Mouse (Mus musculus) cerebellum, postnatal 36 days (tissue): ENCODE data around the gene Ahr.
A peak's percentile ranks its signal among the peaks of the same experiment; 100 is the strongest.

Experiments used
- DNase-seq, 2 experiments: peaks; one replicate each; pipeline ENCODE4 v3.0.0; 2021 to 2022; ENCODE audit warnings: mixed read lengths in 2 of 2

Gene Ahr

DNA sequence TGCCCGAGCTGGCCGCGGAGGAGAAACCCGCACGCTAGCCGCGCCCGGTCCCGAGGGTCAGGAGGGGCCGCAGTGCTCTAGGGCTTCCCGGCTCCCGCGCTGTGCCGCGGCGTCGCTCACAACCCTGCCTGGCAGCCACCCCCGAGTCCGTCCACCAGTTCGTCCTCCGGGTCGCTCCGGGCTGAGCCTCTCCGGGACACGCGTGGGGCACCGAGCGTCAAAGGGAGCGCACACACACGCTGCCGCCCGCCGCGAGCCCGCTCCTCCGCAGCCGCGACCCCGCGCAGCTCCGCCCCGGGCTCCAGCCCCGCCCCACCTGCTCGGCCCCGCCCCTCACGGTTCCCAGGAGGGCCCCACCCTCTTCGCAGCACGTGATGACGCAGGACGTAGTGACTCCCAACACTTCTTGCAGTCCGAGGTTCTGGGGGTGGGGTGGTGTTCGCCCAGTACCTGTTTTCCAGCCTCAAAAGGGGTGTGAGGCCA, at the start of gene Ahr:
Gene Ahr (minus strand): TSS at position 285 of the 483 bp plus-strand sequence.
- DNase-seq: peak; percentile 77 to 89

DNA sequence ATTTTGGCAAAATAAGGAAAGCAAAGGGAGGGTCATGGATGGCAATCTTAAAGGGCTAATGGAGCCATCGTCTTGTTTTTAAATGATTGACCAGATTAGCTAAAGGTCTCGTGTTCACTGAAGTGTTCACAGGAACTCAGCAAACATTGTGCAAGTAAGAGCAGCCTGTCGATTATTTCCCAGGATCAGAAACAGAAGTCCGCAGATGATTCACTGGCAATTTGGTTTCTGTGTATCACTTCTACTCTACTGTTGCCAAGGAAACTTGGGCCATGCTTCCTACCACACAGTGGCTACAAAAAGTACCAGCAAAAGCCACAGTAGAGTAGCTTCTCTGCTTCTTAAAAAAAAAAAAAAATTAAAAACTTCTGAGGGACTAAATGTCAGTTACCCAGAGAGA, 44.0 kb upstream of the Ahr start:
- no peak for DNase-seq

DNA sequence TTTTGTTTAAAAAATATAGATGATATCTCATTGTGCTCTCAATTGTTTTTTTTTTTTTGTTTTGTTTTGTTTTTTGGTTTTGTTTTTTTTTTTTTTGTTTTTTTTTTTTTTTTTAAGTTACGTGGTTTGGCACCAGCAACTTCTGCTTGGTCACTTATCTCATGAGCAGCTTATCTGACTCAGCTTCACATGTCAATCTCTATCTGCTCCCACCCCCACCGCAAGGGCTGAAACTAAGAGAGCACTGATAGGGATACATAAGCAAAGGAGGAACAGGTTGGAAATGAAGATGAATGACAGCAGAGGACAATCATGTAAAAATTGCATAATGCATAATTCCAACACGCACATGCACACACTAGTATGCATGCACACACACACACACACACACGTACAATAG, 41.3 kb upstream of the Ahr start:
- no peak for DNase-seq

DNA sequence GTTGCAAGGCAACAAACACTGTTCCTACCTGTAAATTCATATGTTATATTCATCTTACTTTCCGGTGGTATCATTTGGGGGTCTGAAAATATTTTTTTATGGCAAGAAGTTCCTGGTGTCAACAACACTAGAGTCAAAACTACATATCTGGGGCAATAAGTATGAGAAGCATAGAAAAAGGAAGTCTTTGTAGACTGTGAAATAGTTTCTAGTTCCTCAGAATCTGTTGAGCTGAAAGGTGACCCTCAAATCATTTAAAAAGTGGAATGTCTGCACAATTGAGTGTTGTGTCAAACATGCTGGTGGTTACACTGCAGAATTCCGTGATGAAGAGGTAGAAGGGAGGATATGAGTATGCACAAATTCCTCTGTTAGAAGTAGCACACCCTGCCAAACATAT, 38.9 kb upstream of the Ahr start:
- no peak for DNase-seq

DNA sequence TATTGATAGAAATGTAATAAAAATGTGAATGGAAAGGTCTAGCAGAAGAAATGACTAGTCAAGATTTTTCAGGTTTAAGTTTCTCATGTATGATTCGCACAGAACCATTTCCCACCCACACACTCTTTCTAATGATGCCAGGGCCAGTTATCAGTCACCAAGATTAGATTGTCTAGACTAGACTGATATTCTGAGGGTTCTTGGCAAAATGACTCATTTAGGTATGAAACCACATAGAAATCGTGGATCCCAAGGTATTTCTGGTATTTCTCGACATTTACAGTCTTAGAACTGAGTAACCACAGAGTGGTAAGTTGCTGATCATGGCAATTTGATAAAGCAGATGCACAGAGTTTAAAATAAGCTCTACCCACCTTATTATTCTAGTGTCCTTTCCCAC, 28.0 kb upstream of the Ahr start:
- no peak for DNase-seq

DNA sequence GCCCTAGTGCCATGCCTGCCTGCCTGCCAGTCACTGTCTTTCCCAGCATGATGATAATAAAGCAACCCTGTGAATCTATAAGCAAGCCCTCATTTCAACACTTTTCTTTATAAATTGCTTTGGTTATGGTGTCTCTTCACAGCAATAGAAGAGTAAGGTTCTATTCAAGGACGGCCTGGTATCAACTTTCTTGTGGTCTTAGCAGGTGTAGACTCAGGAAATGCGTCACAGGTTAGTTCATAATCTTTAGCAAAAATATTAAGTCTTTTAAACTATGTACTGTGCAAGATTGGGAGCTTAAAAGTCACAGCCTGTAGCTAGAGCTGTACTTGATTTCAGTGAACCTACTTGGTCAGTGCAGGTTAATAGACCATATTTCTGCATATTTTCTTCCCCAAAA, 24.0 kb upstream of the Ahr start:
- DNase-seq: no peak

DNA sequence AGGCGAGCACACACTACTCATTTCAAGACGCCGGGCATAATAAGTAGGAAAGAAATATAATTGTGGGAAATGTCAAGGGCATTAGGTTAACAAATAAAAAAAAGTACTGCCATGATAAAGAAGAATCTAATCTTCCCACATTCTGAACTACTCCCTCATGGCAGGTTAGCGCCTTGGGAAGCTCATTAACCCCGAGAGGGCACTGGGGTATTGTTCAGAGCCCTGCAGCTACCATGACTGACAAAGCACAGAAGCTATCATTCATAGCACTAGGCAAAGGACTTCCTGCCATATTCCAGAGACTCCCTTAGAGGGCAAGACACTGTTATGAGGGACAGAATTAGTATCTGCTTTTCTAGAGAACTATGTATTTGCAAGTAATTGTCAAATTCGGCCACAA, 21.1 kb upstream of the Ahr start:
- DNase-seq: no peak

DNA sequence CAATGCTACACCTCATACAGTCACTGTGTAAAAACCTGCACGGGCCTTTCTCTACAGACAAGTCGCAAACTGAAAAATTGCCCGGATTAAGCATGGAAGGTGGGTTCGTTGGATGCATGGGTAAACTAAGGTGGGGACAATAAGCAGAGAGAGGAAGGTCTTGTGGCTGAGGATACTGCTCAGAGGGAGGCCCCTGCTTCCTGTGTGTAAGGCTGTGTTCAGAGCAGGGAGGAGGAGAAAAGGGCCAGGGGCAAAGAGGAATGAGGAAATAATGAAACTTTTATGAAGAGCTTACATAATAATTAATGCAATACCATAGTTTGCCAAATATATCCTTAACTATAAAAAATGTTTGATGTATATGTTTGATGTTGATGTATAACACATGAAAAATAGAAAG, 19.5 kb upstream of the Ahr start:
- no peak for DNase-seq

DNA sequence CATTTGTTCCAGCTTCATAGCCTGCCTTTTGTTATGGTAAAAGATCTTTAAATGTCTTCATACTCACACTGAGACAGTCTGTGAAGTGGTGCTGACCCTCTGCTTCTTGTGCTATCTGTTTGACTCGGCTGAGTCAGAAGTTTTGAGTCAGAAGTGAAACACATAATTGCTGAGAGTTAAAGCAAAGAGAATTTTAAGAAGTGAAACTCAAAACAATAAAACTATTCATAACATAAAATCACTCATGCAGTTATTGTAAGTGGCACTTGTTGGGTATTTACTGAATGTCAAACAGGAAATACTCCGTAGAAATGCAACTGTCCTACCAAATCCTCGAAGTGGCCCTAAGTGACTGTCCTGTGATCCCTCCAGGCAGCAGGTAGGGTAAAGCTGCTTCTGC, 18.3 kb upstream of the Ahr start:
- no peak for DNase-seq

DNA sequence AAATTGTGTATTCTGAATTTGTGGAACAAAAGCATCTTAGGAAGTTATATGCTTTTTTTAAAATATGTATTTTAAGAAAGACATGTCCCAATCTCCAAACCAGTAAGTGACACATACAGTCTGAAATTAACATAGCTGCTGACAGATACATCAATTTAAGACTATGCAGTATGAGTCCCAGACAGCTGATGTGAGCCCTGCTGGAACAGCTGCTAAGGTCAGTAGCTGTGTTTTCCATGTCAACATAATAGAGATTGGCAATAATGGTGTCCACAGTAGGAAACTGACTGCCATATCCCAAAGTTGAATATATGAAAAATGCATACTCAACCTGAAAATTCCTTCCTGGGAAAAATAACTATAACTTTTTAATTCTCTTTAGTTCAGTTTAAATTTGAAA, 15.5 kb upstream of the Ahr start:
- DNase-seq: no peak

DNA sequence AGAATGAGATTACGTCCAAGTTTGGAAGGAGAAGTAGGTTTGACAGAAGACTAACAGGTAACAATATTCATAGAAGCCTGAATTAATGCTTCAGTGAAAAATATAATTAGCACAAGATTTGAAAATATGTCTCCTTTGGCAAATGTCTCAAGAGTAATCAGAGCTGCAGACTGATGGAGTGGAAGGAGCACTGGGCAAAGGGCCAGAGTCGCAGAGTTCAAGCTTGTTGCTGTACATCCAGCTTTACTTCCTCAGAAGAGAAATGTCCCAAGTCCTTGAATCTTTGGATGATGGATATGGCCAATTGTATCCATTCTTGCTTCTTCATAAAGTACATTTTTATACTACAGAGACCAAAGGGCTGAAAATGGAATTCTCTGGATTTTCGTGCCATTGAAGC, 8.0 kb upstream of the Ahr start:
- DNase-seq: peak in 1 of 2 experiments; percentile 4

DNA sequence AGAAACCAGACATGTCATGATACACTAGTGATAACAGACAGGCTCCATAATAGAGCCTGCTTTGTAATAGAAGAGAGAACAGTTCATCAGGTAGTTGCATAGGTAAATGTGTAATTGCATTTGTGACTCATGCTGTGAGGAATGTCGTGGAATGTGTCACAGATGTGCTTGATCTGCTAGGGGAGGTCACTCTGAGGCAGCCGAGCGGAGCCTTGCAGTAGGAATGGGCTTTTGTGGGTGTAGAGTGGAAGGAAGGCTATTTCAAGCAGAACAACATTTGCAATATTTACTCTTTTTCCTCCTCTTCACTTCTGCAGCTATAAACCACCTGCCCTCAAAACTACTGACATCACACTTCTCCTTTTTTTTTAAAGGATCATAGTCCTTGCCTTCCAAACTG, 4.0 kb upstream of the Ahr start:
- no peak for DNase-seq

DNA sequence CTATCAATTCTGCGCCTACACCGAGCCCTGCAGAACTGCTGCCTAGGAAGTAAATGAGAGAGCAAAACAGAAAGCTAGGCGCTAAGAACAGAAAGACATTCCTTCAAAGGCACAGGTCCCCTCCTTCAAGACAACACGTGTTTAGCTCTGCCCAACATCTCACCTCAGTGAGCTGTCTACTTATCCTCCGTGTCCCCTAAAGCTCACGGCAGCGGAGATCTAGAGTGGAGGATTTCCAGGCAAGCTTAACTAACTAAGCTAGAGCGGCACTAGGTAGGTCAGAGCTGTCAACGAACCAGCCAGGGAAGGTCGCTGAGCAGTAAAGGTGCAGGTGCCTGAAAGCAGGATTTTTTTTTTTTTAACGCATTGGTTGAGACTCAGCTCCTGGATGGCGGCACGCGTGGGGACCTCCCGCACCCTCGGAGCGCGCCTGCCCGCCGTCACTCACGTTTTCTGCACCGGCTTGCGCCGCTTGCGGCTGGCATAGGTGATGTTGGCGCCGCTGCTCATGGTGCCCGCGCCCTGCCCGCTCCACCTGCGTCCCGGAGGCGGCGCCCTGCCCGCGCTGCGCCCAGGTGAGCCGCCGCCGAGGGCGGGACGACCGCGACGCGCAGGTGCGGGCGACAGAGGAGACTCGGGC, 604 bp downstream of the Ahr start:
- peak; percentile 53 to 60 for DNase-seq

DNA sequence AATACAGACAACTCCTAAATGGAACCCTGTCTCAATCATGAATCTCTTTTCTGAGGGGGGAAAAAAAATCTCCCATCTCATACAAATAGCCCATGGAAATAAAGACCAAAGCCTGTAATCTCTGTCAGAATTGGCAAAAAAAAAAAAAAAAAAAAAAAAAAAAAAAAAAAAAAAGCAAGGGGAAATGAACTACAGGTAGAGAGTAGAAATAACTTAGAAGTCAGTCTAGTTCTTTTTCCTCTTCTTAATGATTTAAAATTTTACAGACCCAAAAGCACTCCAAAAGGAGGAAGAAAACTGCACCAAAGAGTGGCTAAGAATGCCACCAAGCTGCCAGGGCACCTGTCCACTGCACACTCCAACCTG, 1.1 kb downstream of the Ahr start:
- no peak for DNase-seq

DNA sequence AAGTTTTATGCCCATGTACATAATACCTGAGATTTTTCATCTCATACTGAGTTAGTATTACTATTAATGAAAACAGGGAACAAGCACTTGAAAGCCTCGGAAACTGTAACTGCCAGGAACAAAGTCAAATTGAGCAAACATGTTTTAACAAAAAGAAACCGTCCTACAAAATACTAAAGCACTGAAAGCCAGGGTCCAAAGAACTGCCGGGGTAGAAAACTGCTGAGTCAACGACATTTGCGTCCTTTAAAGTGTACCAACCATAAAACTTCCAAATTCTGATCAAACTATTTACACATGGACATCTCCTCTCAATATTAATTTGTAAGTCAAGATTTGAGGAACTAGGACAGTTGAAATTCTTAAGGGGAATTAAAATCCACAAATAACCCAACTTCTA, 1.7 kb downstream of the Ahr start:
- DNase-seq: no peak

DNA sequence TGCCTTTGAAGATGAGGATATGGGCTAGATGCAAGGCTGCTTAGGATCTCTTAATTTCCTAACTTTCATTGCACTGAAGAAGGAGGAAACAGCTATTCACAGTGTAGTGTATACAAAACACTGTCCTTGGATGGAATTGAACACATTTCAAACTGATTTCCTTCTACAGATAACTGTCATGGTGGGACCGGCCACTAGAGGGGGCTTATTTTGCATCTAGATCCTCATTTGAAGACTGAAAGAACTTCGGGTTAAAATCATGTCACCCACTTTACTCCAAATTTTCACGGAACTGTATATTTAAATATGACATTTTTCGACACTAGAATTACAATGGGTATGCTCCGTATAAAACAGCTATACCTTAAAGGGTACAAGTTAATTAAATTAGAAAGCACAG, 2.7 kb downstream of the Ahr start:
- DNase-seq: peak; percentile 64 to 69

DNA sequence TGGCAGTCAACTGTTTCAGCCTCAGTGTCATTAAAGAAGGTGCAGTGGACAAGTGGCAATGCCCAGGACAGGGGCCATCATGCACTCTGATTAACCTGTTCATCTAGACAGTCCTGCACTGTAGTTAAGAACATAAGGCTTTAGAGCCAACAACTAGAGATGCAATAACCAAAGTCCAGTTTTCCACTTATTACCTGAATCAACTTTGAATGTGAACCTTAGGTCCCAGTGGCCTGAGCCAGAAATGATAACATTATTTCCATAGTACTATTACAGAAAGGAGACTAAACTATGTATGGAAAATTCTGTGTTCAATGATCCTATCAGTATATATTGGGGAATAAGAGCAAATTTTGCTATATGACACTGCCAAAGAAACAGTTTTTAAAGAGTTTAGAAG, 4.3 kb downstream of the Ahr start:
- no peak for DNase-seq

DNA sequence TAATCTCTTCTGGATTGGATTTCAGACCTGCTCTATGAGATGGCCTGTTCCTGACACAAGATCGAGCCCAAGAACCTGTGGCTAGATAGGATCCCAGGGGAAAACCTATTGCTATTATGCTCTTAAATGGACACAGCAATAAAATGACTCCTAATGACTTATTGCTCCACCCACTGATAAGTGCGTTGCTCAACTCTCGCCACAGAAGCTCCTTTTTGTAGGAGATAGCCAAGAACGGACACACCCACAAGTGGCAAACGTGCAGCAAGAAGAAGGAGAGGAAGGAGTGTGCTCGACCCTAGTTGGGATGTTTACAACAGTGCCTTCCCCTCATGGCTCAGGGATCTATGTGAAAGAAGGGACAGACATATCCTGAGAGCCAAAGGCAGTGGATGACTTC, 7.4 kb downstream of the Ahr start:
- DNase-seq: no peak

DNA sequence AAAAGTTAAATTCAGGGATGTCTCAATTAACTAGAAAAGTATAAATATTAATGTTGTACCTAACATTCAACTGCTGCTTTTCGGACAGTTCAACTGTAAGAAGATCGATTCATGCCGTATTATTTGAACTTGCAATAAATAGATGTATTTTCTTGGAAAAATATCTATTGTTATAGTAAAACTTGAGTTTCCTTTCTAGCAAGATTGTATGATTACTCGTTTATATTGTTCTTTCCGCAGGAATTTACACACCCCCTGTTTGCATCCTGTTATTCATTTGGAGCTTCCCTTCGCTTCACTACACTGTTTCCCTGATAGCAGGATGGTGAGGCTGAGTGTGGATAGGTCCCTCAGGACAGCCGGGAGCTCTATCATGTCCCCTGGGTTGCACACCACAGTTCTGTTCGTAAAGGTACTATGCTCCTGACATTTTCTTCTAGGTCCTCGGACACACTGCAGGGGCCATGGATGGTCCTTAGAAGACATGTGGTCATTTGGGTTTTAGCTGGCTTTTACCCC, 12.2 kb downstream of the Ahr start:
- no peak for DNase-seq

DNA sequence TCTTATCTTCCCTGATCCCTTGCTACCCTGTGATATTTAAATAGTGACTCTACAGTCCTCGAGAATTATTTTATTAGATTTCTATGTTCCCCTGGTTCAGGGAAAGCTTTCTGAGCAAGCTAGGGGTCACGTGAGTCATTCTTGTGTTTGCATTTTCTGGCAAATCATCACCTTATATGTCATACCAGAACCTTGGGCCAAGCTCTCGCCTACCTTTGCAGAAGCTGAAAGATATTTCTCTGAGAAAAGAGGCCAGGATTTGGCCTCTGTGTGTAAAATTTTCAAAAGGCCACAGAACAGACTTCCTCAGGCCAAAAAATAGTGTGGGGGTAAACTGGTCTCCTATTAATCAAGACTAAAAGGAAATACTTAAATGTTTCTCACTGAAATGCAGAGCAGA, 19.2 kb downstream of the Ahr start:
- no peak for DNase-seq

DNA sequence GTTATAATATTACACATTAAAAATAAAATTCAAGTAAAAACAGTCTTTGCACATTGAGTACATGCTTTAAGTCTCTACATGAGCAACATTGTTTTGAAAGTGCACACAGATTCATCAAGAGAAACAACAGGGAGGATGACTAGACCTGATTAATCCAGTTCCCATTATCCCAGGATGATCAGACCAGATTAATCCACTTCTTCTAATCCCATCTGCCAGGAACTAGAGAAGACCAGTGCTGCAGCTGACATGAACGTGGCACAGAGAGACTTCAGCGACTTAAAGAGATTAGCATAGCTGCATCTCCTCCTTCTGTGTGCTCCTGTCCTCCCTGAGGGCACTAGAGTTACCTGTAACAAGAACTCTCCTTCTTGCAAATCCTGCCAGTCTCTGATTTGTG, 20.2 kb downstream of the Ahr start:
- no peak for DNase-seq

DNA sequence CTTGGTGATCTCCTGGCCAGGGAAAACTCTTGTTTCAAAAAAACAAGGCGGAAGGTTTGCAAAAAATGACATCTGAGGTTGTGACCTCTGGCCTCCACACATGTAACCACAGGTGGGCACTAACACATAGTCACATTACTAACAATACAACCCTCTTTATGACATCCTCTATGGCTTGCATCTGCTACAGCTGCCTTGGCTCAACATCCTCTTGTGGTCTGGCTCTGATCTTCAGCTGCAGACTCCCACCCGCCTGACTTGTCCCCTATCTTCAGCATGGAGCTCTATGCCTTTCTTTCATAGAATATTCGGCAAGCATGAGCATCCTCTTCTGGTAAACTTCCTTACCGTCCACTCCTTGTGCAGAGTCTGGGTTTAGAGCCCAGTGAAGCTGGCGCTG, 24.1 kb downstream of the Ahr start:
- DNase-seq: no peak

DNA sequence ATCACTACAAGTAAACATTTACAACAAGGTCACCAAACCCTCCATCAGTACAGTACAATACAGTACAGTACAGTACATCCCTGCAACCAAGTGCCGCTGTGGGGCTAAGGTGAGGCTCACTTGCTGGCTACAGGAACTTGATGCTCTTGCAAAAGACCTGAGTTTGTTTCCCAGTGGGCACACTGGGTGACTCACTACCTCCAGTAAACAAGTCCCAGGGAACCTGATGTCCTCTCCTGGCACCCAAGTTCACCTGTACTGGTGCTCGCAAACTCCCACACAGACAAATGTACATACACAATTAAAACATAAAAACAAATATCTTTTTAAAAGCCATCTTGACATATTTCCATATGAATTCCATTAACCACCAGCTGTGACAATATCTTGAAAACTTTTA, 28.5 kb downstream of the Ahr start:
- DNase-seq: no peak

DNA sequence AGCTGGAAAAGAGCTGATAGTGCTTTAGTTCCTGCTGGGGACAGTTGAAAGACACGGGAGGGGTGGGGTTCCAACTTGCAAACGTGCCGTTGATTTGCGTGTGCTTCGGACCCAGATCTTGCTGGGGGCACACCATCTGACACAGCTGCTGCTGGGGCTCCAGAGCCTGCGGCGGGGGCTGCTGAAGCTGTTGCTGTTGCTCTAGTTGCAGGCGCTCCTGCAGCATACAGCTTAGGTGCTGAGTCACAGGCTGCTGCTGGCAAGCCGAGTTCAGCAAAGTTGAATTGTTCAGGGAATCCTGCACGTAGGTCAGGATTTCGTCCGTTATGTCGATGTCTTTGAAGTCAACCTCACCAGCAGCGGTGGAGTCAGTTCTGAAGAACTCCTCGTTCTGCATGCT, 30.8 kb downstream of the Ahr start:
- DNase-seq: no peak

DNA sequence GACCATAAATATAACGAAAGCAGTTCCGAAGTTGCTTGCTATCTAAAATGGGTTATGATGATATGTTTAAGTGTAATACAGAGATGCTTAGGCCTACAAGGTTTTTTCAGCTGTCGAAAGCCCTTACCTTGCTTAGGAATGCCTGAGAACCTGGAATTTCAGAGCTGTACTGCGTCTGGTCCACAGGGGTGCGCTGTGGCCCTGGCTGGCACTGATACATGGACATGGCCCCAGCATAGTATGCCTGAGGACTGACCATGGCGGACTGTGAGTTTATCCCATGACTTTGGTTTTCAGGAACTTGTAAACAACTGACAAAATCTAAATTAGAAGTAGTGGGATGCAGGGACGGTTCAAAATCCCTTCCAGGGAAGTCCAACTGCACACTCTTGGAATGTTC, 31.3 kb downstream of the Ahr start:
- no peak for DNase-seq

DNA sequence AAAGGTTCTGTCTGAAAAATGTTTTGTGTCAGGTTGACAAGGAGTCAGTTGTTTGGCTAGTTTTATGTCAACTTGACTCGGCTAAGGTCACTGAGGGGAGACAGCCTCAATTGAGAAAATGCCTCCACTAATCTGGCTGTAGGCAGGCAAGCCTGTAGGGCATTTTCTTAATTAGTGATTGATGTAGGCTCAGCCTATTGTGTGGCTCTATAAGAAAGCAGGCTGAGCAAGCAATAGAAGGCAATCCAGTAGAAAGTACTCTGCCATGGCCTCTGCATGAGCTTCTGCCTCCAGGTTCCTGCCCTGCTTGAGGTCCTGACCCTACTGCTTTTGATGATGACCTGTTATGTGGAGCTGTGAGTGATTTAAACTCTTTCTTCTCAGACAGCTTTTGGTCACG, 33.4 kb downstream of the Ahr start:
- no peak for DNase-seq
